Mouse (Mus musculus) cortical plate, adult 2 months (tissue): ENCODE results near the gene E130308A19Rik. TPM values are rescaled to one million over a fixed set of nuclear protein-coding genes. Genes with fewer than 3 reads are reported as not detected.

Source experiments
- H3K27ac ChIP-seq: fragments of 200-500 bp; 2 replicates; pipeline ENCODE4 v1.5.1; 2012; ENCODE audit warnings: low read length, control low read depth, inconsistent platforms; ENCODE audit not compliant: insufficient read depth
- H3K4me1 ChIP-seq: fragments of 200-500 bp; 2 replicates; pipeline ENCODE4 v1.6.1; 2011; ENCODE audit warnings: low read length; ENCODE audit not compliant: control insufficient read depth, insufficient read depth
- H3K4me3 ChIP-seq: fragments of 200-500 bp; 2 replicates; pipeline ENCODE4 v1.5.1; 2011; ENCODE audit warnings: mild to moderate bottlenecking, low read length, control low read depth; ENCODE audit not compliant: insufficient read depth
- CTCF ChIP-seq: fragments of 200-500 bp; IDR thresholded peaks from 2 replicates; pipeline ENCODE4 v1.5.1; 2011; ENCODE audit warnings: mild to moderate bottlenecking, control low read depth, low read length; ENCODE audit not compliant: insufficient read depth; ENCODE audit errors: extremely low read depth
- POLR2A ChIP-seq: fragments of 200-500 bp; IDR thresholded peaks from 2 replicates; pipeline ENCODE4 v1.6.1; 2011; ENCODE audit warnings: mild to moderate bottlenecking, low read length, control low read depth; ENCODE audit not compliant: insufficient read depth; ENCODE audit errors: extremely low read depth
- polyA plus RNA-seq: library from polyadenylated mRNA; depleted of rRNA; stranded (reverse); fragments of >200 nt; gene quantifications from 2 replicates; pipeline ENCODE4 v1.2.3, GENCODE M21; 2012; rRNA removed

E130308A19Rik gene
- polyA plus RNA-seq, 1 experiment = 7.3 TPM

DNA sequence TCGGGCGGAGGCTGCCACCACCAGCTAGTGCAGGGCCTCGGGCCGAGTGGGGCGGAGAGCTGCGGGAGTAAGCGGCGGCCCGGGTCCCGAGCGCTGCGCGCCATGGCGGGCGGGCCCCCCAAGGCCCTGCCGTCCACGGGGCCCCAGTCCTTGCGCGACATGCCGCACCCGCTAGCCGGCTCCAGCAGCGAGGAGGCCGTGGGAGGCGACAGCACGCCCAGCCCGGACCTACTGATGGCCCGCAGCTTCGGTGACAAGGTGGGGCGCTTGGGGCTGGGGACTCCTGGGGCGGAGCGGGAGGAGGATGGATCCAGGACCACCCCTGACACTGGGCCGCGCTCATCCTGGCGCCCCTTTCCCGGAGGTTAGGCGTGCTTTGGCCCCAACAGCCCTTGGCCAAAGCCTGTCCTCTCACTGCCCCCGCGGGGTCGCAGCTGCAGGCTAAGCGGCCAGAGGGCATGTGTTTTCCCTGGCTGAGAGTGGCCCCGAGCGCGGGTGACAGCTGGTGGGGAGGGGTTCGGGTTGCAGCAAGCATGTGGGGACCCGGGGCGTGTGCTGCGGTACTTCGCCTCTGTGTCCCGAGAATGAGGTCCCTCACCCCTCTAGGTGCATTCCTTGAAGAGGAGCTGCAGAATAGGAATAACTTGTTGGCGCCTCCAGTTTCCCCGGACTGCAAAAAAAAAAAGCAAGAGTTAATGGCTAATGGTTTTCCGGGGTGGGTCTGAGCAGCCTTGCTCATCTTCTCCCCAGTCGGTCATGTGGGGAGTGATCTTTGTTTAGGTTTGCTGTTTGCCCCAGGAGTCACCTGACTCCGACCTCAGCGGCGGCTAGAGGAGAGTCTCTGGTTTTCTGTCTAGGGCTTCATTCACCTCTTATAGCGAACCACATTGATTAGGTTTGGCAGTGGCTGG is 180.2 kb downstream of the E130308A19Rik start:
- Histone ChIP-seq H3K4me3 (peak overlapping the region; percentile 96), H3K4me1 (peaks cover 2% of the 10 kb centered on the region; the same call in 1 of the 2 replicates), H3K27ac (peak overlapping the region; percentile 85)
- TF ChIP-seq POLR2A (no peak), CTCF (no peak)

DNA sequence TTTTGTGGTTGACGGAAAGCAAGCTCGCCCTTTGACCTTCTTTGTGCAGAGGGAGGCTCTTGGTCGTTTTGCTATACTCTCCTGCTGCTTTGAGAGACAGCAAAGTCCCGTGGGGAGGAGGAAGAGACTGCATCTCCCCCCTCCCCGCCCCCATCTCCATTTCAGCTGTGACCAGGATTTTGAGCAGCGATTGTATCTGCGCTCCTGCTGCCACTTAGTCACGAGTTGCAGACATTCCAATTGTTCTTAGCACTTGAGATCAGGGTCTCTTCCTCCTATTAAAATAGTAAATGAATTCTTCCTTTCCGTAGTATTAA is 180.8 kb downstream of the E130308A19Rik start:
- Histone ChIP-seq H3K4me3 (peak overlapping the region; percentile 96), H3K4me1 (peaks cover 2% of the 10 kb centered on the region; the same call in 1 of the 2 replicates), H3K27ac (peak overlapping the region; percentile 85; the same call in 1 of the 2 replicates)
- TF ChIP-seq CTCF (no peak), POLR2A (no peak)

DNA sequence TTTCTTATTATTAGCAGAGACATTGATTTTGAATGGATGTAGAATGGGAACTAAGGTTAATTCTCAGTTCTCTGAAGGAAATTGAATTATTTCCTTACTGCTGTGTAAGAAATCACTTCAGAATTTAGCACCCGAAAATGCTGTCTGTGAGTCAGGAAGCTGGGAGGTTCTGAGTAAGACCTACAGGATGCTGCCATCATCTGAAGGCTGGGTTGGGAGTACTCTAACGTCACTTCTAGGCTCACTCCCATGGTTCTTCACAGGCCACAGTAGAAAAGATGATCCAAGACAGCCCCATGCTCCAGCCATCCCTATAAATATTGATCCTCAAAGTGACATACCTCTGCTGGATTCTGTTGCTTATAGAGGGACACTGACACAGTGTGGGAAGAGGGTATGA is 181.5 kb downstream of the E130308A19Rik start:
- Histone ChIP-seq H3K4me1 (peaks cover 2% of the 10 kb centered on the region; the same call in 1 of the 2 replicates), H3K27ac (no peak overlapping the region), H3K4me3 (no peak overlapping the region; the same call in 1 of the 2 replicates)
- TF ChIP-seq POLR2A (no peak), CTCF (no peak)

DNA sequence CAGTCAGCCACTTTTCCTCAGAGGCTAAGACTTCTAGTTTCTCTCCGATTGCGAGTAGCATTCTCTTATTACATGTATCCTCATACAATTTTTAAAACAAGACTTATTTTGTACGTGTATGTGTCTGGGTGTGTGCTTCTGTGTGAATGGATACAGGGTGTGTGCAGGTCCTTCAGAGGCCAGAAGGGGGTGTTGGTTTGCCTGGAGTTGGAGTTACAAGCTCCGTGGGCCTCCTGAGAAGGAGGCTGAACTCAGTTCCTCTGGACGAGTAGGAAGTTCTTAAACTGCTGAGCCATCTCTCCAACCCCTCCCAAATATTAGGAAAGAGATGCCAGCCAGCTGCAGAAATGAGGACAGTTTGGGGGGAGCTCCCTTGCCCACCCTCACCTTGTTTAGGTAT is 182.4 kb downstream of the E130308A19Rik start:
- no peak overlapping the region for H3K4me3 ChIP-seq

More for the DNA sequence above, 182.4 kb downstream of the E130308A19Rik start:
- no peak overlapping the region for H3K27ac ChIP-seq
- TF ChIP-seq CTCF (no peak), POLR2A (no peak)
- peaks cover 2% of the 10 kb centered on the region; the same call in 1 of the 2 replicates for H3K4me1 ChIP-seq

Other genes starting within 250 kb of the E130308A19Rik start
- 11.8 and 12.8 TPM in 2 replicates for gene Susd1, start 187.6 kb upstream of the E130308A19Rik start, polyA plus RNA-seq
- gene Ptbp3, start 76.8 kb upstream of the E130308A19Rik start, polyA plus RNA-seq = 9.4 and 9.5 TPM in 2 replicates
- gene Hsdl2, start 44.6 kb upstream of the E130308A19Rik start, polyA plus RNA-seq = 30.5 and 36.2 TPM in 2 replicates
- 21.9 and 22.3 TPM in 2 replicates for gene Inip, start 175.4 kb downstream of the E130308A19Rik start, polyA plus RNA-seq
- 14.6 and 14.7 TPM in 2 replicates for gene Snx30, start 179.6 kb downstream of the E130308A19Rik start, polyA plus RNA-seq